Mouse (Mus musculus) olfactory bulb, adult 2 months (tissue): ENCODE results near the gene Afmid. TPM values are rescaled to one million over a fixed set of nuclear protein-coding genes. Genes with fewer than 3 reads are reported as not detected.

ENCODE experiments used
- H3K27ac ChIP-seq: fragments of 200-500 bp; 2 replicates; pipeline ENCODE4 v1.5.1; 2012; ENCODE audit warnings: low read depth, low read length; ENCODE audit not compliant: insufficient read depth
- H3K4me1 ChIP-seq: fragments of 200-500 bp; 2 replicates; pipeline ENCODE4 v1.6.1; 2012; ENCODE audit warnings: low read length; ENCODE audit not compliant: control insufficient read depth, insufficient read depth
- H3K4me3 ChIP-seq: fragments of 200-500 bp; 2 replicates; pipeline ENCODE4 v1.5.1; 2012; ENCODE audit warnings: mild to moderate bottlenecking, low read depth, low read length, moderate library complexity; ENCODE audit not compliant: insufficient read depth
- CTCF ChIP-seq: fragments of 200-500 bp; IDR thresholded peaks from 2 replicates; pipeline ENCODE4 v1.5.1; 2012; ENCODE audit warnings: low read depth, mild to moderate bottlenecking, low read length, moderate library complexity; ENCODE audit not compliant: insufficient read depth
- POLR2A ChIP-seq: fragments of 200-500 bp; IDR thresholded peaks from 2 replicates; pipeline ENCODE4 v1.6.1; 2012; ENCODE audit warnings: mild to moderate bottlenecking, low read depth, low read length, moderate library complexity; ENCODE audit not compliant: insufficient read depth
- WGBS: fragments of 180-500 bp; shearing (Covaris S2); methylation state at CpG from one replicate; pipeline ENCODE4 v1.1.7; 2018; 5-methylcytosine and 5-hydroxymethylcytosine counted together
- polyA plus RNA-seq: library from polyadenylated mRNA; stranded (reverse); fragments of >200 nt; gene quantifications from 2 replicates; pipeline ENCODE4 v1.2.4, GENCODE M21; 2012; ENCODE audit warnings: low replicate concordance; ENCODE audit not compliant: missing spikeins, insufficient read depth, insufficient read length

Afmid gene
- polyA plus RNA-seq, 1 experiment: not detected

DNA sequence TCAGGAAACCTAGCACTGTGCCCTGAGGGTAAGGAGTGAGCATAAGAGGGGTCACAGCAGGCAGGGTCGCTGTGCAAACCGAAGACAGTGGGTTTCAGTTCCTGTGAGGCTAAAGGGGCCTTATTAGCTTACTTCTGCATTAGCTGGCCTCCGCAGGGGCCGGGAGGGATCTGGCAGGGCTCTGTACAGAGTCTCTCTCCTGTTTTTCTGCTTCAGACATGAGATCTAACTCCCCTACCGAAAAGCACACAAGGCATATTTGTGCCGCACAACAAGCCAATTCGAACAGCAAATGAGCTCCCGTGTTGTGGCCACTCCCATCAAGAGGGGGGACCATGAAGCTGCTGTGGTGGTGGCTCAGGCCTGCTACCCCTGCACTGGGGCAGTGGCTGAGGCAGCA lies 53.2 kb downstream of the Afmid start:
- Histone ChIP-seq H3K27ac (no peak overlapping the region), H3K4me3 (no peak overlapping the region), H3K4me1 (peaks cover 12% of the 10 kb centered on the region)
- 29% methylated on average over 8 of the region's 8 CpGs for WGBS
- TF ChIP-seq CTCF (no peak), POLR2A (no peak)

DNA sequence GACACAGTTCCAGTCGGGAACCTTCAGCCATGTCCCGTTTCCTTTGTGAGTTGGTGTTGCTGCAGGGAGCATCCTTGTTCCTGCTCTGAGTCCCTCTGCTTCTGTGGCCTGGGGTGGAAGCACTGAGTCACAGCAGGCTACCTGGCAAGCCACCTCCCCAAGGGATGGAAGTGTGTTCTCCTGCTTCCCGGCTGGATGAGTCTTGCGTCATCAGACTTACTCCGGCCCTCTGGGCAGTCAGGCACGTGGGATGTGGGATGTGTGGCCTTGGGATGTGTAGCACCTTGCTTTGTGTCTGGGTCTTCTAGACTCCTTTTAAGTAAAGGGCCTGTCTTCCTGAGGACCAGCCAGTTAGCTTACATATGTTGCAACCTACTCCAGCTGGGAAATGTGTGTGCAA lies 54.0 kb downstream of the Afmid start:
- H3K4me1 ChIP-seq: peaks cover 12% of the 10 kb centered on the region
- 94% methylated on average over 6 of the region's 6 CpGs for WGBS
- TF ChIP-seq POLR2A: no peak
- TF ChIP-seq CTCF: no peak
- H3K4me3 ChIP-seq: no peak overlapping the region
- no peak overlapping the region for H3K27ac ChIP-seq

DNA sequence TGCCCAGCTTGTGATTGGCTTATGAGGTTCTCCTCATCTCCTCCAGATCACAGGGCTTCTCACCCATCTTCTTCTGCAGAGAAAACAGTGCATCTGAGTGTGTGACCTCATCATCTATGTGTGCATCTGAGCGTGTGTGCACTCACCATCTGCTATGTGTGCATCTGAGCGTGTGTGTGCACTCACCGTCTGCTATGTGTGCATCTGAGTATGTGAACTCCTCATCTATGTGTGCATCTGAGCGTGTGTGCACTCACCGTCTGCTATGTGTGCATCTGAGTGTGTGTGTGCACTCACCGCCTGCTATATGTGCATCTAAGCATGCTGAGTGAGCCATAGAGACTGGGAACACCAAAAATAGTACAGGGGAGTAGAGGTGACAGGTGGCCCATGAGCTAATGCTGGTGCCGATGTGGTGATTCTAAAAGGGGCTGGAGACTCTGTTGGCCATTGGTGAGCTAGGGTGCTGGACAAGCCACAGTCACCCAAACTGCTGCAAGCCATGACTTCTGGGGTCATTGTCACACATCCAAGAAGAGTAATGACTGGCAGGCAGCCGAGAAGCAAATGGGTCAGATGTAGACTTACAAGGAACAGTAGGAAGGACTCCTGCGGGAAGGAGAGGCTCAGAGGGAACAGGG lies 54.7 kb downstream of the Afmid start:
- TF ChIP-seq CTCF (no peak), POLR2A (no peak)
- Histone ChIP-seq H3K4me1 (peaks cover 12% of the 10 kb centered on the region), H3K4me3 (no peak overlapping the region), H3K27ac (no peak overlapping the region)
- 92% methylated on average over 9 of the region's 9 CpGs for WGBS

DNA sequence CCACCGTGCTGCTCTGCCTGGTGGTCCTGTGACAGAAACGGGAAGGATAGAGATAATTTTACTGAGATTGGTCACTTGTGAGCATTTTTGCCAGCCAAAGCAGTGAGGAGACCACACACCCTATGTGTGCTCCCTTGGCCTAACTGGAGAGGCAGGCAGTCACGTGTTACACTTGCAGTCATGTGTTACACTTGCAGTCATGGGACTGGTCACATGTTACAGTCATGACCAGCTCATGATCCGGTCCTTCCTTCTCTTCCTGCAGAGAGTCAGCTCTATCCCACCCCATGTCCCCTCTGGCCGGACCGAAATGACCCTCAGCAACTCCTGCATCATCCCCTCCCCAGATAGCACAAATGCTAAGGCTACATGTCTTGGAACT lies 55.2 kb downstream of the Afmid start:
- Histone ChIP-seq H3K4me1 (peaks cover 12% of the 10 kb centered on the region), H3K27ac (no peak overlapping the region), H3K4me3 (no peak overlapping the region)
- WGBS: 89% methylated on average over 6 of the region's 6 CpGs
- TF ChIP-seq CTCF: no peak
- TF ChIP-seq POLR2A: no peak

DNA sequence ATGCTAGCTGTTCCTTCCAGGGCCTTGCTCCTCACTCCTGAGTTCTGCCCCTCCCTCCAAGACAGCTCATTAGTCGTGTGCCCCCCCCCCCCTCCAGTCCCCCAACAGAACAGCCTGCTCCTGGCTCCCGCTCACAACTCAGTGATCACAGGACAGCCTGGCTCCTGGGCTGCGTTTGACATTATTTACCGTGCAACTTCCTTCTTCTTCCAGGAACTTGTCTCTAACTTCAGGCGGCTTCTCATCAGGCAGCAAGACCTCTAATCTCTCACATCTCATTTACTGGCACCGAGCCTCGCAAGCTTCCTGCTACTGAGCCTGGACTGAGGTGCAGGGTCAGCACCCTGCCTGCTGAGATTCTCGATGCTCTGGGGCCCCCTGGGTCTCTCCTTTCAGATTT lies 56.1 kb downstream of the Afmid start:
- TF ChIP-seq CTCF (no peak), POLR2A (no peak)
- Histone ChIP-seq H3K4me1 (peaks cover 12% of the 10 kb centered on the region), H3K4me3 (no peak overlapping the region), H3K27ac (no peak overlapping the region)
- WGBS: 39% methylated on average over 8 of the region's 8 CpGs

DNA sequence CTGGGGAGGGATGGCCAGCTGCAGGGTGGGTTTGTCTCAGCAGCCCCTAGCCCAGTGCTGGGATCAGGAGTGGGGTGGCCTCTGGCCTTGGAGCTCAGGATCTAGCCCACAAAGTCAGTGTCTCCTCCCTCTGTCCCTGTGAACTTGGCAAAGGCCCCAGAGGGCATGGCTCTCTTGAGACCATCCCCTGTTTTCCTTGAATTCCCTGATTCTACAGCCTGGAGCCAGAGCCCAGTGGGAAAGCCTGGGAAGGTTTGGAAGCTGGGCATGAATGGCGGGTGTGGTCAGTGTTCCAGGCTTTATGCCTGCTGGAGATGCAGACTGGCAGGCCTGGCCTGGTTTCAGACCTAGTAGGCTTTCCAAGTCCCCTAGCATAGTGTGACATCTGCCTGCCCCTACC lies 56.5 kb downstream of the Afmid start:
- Histone ChIP-seq H3K4me1 (peaks cover 12% of the 10 kb centered on the region), H3K4me3 (no peak overlapping the region), H3K27ac (no peak overlapping the region)
- TF ChIP-seq POLR2A (no peak), CTCF (no peak)
- 71% methylated on average over 1 of the region's 1 CpGs for WGBS

DNA sequence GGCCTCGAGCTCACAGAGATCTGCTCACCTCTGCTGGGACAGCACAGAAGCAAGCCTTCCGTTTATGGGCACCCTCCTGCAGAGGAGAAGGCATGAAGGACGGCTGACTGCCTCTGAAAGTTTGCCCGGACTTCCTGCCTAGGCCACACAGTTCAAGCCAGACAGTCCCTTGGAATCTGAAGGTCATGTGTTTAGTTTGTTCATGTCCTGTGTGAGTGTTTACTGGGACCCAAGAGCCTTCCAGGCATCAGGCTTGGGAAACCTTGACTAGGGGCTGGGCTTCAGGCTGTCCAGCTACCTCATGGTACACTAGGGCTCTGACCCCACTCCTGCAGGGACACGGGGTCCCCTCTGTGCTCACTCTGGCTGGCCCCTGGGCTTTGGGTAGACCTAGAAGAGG lies 60.3 kb downstream of the Afmid start:
- Histone ChIP-seq H3K4me1 (peaks cover 30% of the 10 kb centered on the region), H3K4me3 (no peak overlapping the region), H3K27ac (no peak overlapping the region)
- WGBS: 82% methylated on average over 5 of the region's 5 CpGs
- TF ChIP-seq CTCF (no peak), POLR2A (no peak)

DNA sequence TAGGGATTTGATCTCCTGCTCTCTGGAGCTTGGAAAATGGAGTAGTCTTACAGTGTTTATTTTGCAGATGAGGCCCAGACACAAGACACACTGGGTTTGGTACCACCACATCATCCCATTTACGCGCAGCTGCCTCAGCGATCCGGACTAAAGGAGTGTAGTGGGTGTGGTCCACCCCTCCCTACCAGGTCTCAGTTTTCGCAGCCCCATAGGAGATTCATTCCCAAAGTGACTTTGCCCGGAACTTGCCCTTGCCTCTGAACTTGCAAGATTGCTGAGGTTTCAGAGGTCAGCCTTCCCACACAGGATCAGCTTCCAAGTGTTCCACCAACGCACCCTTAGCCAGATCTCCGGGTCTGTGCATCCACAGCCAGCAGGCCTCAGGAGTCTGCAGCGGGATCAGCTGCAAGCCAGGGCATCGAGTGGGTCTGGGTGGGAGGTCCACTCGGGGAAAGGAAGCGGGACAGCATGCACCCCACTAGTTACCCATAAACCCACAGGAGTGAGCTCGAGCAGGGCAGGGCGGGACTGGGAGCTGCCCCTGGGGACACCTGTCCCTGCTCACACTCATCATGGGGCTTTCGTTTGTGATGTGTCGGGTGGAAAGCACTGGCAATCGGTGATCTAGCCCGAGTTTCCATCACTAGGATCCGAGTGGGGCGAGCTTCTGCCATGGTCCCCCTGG lies 62.6 kb downstream of the Afmid start:
- WGBS: 59% methylated on average over 20 of the region's 20 CpGs
- no peak for TF ChIP-seq POLR2A
- no peak for TF ChIP-seq CTCF
- no peak overlapping the region for H3K27ac ChIP-seq
- no peak overlapping the region for H3K4me3 ChIP-seq
- peaks cover 26% of the 10 kb centered on the region for H3K4me1 ChIP-seq
